Mouse (Mus musculus) kidney, postnatal 14 days (tissue): ENCODE results near the gene Tceal9.
"Not testable (repeated sequence)": the region's sequence is repeated elsewhere in the genome, so short reads cannot be mapped to it uniquely, and the experiment has no call there.

Experiments
- DNase-seq: peaks from one replicate; pipeline ENCODE4 v3.0.0; 2022; ENCODE audit warnings: mixed read lengths

The Tceal9 gene

GRCm38 (mm10) chrX:136270393-136271111, 25.7 kb downstream of the Tceal9 start:
- not testable (repeated sequence) for DNase-seq

GRCm38 (mm10) chrX:136274542-136274941, 29.7 kb downstream of the Tceal9 start:
- no peak for DNase-seq

GRCm38 (mm10) chrX:136275386-136275785, 30.5 kb downstream of the Tceal9 start:
- DNase-seq = no peak

GRCm38 (mm10) chrX:136277577-136277976, 32.7 kb downstream of the Tceal9 start:
- DNase-seq = no peak

GRCm38 (mm10) chrX:136278401-136278800, 33.5 kb downstream of the Tceal9 start:
- no peak for DNase-seq

GRCm38 (mm10) chrX:136279410-136279809, 34.5 kb downstream of the Tceal9 start:
- no peak for DNase-seq

GRCm38 (mm10) chrX:136290817-136291281, 46.0 kb downstream of the Tceal9 start:
- DNase-seq = no peak
